Mouse (Mus musculus): ENCODE results near the gene Gldn. TPM values are rescaled to one million over a fixed set of nuclear protein-coding genes. Genes with fewer than 3 reads are reported as not detected.

Gene Gldn
- 20.5 and 31.4 TPM in 2 replicates for polyA plus RNA-seq (2012; ENCODE audit: insufficient read depth, insufficient read length, missing spikeins)

DNA sequence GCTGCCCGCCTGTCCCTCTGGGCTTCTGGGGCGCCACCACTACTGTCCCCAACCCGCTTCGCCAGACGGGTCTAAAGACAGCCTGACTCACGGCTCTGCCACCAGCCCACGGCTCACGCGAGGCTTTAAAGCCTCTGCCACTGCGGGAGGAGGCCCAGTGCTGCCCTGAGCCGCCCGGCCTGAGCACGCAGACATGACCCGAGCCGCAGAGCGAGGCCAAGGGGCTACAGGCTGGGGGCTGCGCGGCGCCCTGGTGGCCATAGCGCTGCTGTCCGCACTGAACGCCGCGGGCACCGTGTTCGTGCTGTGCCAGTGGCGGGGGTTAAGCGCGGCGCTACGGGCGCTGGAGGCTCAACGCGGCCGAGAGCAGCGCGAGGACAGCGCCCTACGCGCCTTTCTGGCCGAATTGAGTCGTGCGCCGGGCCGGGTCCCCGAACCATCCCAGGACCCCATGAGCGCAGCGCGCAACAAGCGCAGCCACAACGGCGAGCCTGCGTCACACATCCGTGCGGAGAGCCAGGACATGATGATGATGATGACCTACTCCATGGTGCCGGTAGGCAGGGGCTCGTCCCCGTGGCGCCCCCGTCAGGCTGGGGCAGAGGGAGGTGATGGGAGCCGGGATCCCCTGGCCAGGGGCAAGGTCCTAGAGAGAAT lies at the start of gene Gldn:
Gene Gldn (plus strand): TSS at position 156 of the 657 bp plus-strand sequence.
- H3K4me3 ChIP-seq (ENCODE audit: insufficient read depth, low read depth, low read length), result peak within 1 kb of the TSS; percentile 57
- H3K27ac ChIP-seq (replicated peaks; ENCODE audit: low read depth, low read length), result peak within 1 kb of the TSS; percentile 83
- H3K4me1 ChIP-seq (ENCODE audit: control insufficient read depth, insufficient read depth, insufficient read length, low read length), result no peaks in the 10 kb centered on the region

DNA sequence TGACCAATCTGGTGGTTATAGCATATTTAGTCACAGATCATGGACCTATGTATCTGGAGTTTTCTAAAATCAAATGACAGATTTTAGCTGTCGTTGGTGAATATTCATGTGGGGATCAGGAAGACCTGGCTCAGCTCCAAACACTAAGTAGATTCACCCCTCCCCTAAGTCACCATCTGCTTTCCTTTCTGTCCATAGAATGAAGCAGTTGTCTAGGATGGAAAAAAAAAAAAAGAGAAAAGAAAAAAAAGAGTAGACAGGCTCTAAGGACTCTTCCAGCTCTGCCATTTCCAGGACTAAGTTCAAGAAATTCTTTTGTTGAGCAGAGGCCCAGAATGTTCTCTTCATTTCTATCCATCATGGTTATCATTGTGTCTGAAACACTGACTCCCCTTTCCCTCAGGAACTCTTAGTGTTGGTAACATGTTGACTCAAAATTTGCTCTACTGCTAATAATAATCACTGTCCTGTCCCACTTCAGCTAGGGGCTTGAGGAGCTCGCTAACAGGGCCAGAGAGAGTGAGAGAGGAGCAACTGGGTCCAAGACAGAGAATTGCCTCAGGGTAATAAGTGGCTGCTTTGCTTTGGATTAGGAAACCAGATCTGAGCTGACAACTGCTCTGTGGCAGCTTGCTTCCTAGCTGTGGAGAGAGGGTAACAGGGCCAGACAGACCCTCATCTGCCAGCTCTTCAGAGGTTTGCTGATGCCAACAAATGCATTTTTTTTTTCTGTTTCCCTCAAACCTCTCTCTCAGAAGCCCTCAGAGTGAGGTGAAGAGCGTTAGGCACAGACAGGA lies 41.2 kb upstream of the Gldn start:
- H3K4me1 ChIP-seq (ENCODE audit: control insufficient read depth, insufficient read depth, insufficient read length, low read length), result no peaks in the 10 kb centered on the region
- no peak overlapping the region for H3K27ac ChIP-seq (replicated peaks; ENCODE audit: low read depth, low read length)
- no peak overlapping the region for H3K4me3 ChIP-seq (ENCODE audit: insufficient read depth, low read depth, low read length)

DNA sequence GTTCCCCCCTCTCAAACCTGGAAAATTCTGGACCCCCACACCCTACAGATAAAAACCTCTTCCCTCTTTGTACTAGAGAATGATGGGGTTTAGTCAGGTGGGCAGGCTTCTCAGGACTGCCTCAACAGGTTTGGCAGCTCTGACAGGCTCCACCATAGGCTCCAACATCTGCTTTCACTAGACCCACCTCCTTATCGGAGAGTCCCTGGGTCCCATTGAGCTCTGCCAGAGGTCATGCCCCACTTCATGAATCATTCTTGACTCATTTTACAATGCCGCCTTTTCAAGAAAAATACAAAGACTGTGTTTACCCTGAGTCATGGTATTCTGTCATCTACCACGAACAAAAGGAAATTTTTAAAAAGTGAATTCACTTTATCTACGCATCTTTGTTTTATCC lies 21.5 kb upstream of the Gldn start:
- Histone ChIP-seq H3K4me1 (ENCODE audit: control insufficient read depth, insufficient read depth, insufficient read length, low read length) (no peaks in the 10 kb centered on the region), H3K4me3 (ENCODE audit: insufficient read depth, low read depth, low read length) (no peak overlapping the region), H3K27ac (replicated peaks; ENCODE audit: low read depth, low read length) (no peak overlapping the region)

DNA sequence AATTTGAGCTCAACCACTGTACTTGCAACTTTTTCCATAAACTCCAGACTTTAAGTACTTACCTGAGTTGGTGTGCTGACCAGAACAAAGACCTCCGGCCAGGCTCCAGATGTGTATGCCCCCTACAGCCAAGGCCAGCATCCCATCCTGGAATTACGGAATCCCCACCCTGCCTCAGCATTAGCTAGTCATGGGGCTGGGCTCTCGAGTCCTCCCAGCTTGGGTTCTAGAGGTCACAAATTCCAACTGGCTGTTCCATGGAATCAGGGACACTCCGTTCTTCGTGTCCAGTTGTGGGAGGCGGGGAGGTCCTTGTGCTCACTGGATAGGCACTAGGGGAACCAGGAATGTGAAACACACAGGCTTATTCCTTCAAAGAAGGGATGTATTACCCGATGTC lies 18.3 kb upstream of the Gldn start, which contains the start of gene Cyp19a1:
Gene Cyp19a1 (minus strand): TSS at position 101 of the 400 bp plus-strand sequence.
- Histone ChIP-seq H3K27ac (replicated peaks; ENCODE audit: low read depth, low read length) (no peak within 1 kb of the TSS), H3K4me1 (ENCODE audit: control insufficient read depth, insufficient read depth, insufficient read length, low read length) (no peaks in the 10 kb centered on the region), H3K4me3 (ENCODE audit: insufficient read depth, low read depth, low read length) (no peak within 1 kb of the TSS)

DNA sequence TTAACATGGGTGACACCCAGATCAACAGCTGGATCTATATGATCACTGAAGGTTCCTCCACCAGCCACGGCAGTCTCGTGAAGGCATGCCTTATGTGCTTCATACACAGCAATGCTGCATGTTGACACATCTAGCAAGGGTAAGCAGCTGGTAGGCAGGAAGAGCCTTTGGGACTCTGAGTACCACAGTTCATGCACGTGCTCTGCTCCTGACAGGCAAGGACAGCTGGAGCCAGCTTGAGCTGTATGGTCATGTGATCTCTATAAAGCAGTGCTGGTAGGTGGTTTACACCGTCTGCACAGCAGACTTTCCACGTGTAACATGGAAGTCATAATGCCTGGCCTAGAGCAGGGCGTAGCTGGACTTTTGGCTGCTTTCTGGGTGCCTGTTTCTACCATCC lies 16.3 kb upstream of the Gldn start:
- no peak overlapping the region for H3K4me3 ChIP-seq (ENCODE audit: insufficient read depth, low read depth, low read length)
- H3K4me1 ChIP-seq (ENCODE audit: control insufficient read depth, insufficient read depth, insufficient read length, low read length), result no peaks in the 10 kb centered on the region
- no peak overlapping the region for H3K27ac ChIP-seq (replicated peaks; ENCODE audit: low read depth, low read length)

DNA sequence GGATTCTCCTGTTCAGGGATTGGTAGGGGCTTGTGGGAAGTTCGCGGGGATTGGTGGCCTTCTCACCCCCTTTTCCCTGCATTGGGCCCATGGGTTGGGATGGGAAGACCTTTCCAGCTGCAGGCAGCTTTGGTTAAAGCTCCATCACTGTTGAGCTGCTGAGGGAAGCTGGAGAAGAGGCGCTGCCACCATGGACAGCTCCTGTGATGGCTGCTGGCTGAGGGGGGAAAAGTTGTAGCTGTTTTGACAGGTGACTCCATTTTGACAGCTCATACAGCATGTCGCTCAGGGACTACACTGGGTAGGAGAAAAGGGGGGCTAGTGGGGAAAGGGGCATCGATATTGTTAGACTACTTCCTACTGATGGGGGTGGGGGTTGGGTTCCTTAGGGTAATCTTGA lies 15.4 kb upstream of the Gldn start:
- no peak overlapping the region for H3K27ac ChIP-seq (replicated peaks; ENCODE audit: low read depth, low read length)

DNA sequence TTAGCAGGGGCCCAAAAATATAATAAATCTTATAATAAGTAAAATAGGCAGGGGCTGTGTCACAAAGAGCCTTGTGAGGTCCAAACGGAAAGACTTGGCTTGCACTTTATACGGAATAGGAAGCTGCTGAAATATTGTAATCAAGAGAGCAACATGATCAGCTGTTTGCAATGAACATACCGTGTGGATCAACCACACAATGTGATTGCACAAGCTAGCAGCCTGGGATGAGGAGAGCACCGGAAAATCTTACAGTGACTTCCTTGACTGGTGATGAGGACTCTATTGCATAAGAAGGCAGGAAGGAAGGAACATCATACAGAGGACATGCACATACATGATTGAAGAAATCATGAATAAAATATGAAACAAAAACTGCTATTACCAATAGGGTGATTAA lies 11.0 kb upstream of the Gldn start:
- Histone ChIP-seq H3K4me3 (ENCODE audit: insufficient read depth, low read depth, low read length) (no peak overlapping the region), H3K4me1 (ENCODE audit: control insufficient read depth, insufficient read depth, insufficient read length, low read length) (no peaks in the 10 kb centered on the region), H3K27ac (replicated peaks; ENCODE audit: low read depth, low read length) (no peak overlapping the region)

More for the DNA sequence above, 15.4 kb upstream of the Gldn start:
- Histone ChIP-seq H3K4me1 (ENCODE audit: control insufficient read depth, insufficient read depth, insufficient read length, low read length) (no peaks in the 10 kb centered on the region), H3K4me3 (ENCODE audit: insufficient read depth, low read depth, low read length) (no peak overlapping the region)

DNA sequence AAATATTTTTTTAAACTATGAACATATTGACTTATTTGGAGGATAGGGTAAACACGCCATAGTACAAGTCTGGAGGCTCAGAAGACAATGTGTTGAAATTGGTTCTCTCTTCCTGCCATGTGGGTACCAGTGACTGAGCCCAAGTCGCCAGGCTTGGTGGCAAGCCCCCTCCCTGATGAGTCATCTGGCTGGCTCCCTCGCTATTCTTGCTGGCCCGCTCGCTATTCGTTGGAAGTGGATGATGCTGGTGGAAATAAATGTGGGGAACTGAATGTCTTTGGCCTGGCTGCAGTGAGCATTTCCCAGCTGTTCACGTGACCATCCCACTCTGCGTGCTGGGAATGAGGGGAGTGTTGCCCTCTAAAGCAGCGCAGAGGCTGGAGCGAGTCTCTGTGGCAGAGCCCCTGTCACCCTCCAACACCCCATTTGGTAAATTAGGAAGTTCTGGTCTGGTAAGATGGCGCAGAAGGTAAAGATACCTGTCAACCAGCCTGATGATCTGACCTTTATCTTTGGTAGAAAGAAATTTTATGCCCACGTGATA lies 7.2 kb upstream of the Gldn start:
- Histone ChIP-seq H3K27ac (replicated peaks; ENCODE audit: low read depth, low read length) (no peak overlapping the region), H3K4me1 (ENCODE audit: control insufficient read depth, insufficient read depth, insufficient read length, low read length) (no peaks in the 10 kb centered on the region), H3K4me3 (ENCODE audit: insufficient read depth, low read depth, low read length) (no peak overlapping the region)

DNA sequence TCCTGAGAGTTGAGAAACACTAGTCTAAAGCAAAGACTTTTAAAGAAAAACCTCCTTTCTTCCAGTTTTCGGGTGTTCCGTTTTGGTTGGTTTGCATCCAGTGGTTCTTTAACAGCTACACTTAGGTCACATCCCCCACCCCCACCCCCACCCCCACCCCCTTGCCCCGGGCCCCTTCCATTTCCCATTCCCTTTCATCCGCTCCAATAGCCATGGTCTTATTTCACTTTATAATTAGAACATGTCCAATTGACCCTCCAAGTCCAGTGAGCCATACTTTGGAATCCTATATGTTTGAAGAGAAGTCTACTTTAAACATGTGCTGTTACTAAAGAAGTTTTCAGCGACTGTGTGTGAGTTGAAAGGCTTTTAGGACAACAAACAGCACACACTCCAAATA lies 1.5 kb downstream of the Gldn start:
- H3K27ac ChIP-seq (replicated peaks; ENCODE audit: low read depth, low read length), result peak overlapping the region; percentile 63
- no peaks in the 10 kb centered on the region for H3K4me1 ChIP-seq (ENCODE audit: control insufficient read depth, insufficient read depth, insufficient read length, low read length)
- H3K4me3 ChIP-seq (ENCODE audit: insufficient read depth, low read depth, low read length), result no peak overlapping the region

DNA sequence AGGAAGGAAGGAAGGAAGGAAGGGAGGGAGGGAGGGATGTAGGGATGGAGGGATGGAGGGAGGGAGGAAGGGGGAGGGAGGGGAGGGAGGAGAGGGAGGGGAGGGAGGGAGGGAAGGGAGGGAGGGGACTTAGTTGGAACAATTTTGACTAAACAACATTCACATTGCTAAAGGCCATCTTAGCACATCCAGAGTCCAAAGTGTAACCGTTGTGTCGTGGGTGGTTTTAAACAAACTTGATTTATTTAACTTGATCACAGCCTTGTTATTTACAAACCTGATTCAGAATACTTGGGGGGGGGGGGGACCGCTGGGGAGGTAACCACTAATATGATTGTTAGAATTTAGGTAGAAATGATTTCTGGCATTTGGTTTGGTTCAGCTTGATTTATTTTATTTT lies 13.1 kb downstream of the Gldn start:
- Histone ChIP-seq H3K4me3 (ENCODE audit: insufficient read depth, low read depth, low read length) (no peak overlapping the region), H3K27ac (replicated peaks; ENCODE audit: low read depth, low read length) (no peak overlapping the region), H3K4me1 (ENCODE audit: control insufficient read depth, insufficient read depth, insufficient read length, low read length) (no peaks in the 10 kb centered on the region)

DNA sequence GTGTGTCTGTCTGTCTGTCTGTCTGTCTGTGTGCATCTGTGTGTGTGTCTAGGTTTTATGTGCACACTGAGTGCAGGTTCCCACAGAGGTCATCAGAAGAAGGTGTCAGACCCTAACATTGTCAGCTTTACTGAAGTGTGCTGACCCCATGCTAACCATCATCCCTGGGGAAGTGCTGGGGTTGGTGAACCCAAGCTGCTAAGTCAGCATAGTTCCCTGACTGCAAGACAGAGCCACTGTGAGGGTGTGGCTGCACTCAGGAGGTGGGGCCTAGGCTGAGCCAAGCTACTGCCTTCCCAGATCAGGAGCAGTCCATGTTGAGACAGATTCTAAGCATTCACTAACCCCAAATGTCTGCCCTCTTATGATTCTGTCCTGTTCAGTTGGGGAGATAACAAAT lies 13.5 kb downstream of the Gldn start:
- Histone ChIP-seq H3K27ac (replicated peaks; ENCODE audit: low read depth, low read length) (no peak overlapping the region), H3K4me1 (ENCODE audit: control insufficient read depth, insufficient read depth, insufficient read length, low read length) (no peaks in the 10 kb centered on the region)

DNA sequence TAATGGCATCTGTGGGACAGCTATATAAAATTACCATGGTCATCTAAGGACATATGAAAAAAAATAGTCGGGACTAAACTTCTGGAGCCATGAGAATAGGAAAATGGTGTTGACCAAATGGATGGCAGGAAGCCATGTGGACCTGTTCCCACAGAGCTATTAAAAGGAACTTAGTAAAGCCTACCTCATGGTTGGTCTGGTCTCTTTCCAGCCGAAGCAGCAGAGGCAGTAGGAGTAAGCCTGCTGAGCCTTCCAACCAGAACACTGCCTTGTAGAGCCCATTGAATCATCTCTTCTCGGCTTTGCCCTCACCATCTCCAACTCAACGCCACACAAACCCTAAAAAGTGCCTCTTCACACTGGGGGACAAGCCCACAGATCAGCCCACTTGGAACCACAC lies 15.0 kb downstream of the Gldn start:
- Histone ChIP-seq H3K27ac (replicated peaks; ENCODE audit: low read depth, low read length) (peak overlapping the region; percentile 52), H3K4me1 (ENCODE audit: control insufficient read depth, insufficient read depth, insufficient read length, low read length) (no peaks in the 10 kb centered on the region), H3K4me3 (ENCODE audit: insufficient read depth, low read depth, low read length) (no peak overlapping the region)

More for the DNA sequence above, 13.5 kb downstream of the Gldn start:
- no peak overlapping the region for H3K4me3 ChIP-seq (ENCODE audit: insufficient read depth, low read depth, low read length)

DNA sequence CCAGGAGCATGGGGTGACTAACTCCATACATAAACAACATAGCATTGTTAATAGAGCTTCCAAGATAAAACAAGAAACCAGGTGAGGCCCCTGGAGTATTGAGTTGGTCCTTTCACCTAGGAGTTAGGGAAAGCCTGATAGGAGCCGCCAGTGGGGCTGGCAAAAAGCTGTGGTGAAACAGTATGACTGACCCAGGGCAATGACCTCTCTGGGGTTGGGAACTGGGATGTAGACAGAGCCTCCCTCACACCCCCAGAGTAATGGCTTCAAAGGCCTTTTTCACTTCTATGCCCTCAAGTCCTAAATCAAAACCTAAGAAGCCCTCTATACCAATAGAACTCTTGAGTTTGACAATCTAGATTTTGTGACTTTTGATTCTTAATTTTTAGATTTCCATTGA lies 21.9 kb downstream of the Gldn start:
- Histone ChIP-seq H3K4me1 (ENCODE audit: control insufficient read depth, insufficient read depth, insufficient read length, low read length) (no peaks in the 10 kb centered on the region), H3K27ac (replicated peaks; ENCODE audit: low read depth, low read length) (no peak overlapping the region), H3K4me3 (ENCODE audit: insufficient read depth, low read depth, low read length) (no peak overlapping the region)

DNA sequence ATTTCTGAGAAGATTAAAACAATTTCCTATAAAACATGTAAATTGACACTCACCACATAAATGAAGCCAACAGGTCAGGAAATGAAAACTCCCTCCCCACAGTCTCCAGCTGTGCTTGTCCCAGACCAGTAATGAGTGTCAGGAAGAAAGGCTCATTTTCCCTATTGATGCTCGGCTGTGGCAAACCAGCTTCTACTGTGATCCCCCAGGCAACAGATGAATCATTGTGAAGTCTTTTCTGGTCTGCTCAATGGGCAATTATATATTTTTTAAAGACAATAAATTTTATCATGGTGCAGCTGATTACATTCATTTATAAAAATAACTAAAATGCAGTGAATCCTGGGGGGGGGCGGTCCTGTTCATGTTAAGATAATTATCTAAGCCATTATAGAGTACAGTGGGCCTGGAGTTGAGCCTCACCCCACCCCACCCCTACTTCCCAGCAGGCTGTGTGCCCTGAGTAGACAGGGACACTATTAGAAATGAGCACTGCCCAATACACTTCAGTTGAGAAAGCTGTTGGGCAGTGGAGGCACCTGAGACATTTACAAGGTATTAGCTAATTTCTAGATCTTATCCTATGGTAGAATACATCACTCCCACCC lies 22.6 kb downstream of the Gldn start:
- no peak overlapping the region for H3K4me3 ChIP-seq (ENCODE audit: insufficient read depth, low read depth, low read length)
- no peak overlapping the region for H3K27ac ChIP-seq (replicated peaks; ENCODE audit: low read depth, low read length)
- no peaks in the 10 kb centered on the region for H3K4me1 ChIP-seq (ENCODE audit: control insufficient read depth, insufficient read depth, insufficient read length, low read length)

DNA sequence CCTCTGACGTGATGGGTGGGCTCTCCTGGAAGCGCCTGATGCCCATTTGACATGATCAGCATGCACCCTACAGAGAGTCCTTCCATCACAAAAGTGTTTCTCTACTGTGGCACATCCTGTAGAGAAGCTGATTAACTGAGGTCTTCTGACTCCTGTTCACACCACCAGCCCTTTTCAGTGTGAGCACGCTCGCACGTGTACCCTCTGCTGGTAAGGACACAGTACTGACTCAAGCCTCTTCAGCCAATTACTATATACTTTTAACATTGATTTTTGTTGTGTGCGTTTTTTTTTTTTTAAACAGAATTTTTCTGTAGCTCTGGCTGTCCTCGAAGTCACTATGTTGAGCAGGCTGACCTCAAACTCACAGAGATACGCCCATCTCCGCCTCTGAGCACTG lies 30.1 kb downstream of the Gldn start:
- Histone ChIP-seq H3K27ac (replicated peaks; ENCODE audit: low read depth, low read length) (no peak overlapping the region), H3K4me3 (ENCODE audit: insufficient read depth, low read depth, low read length) (no peak overlapping the region), H3K4me1 (ENCODE audit: control insufficient read depth, insufficient read depth, insufficient read length, low read length) (no peaks in the 10 kb centered on the region)

All from brown adipose tissue, adult 24 weeks (tissue).